17 mouse cellular contexts compared by ENCODE assay signal in genomic region chr12:7420276-7420675, GRCm38 (mm10).
DNase-seq lines count a peak whose midpoint lies in the region; ATAC-seq and TF ChIP-seq lines count a peak whose summit lies in the region.
"Had no signal": no experiment of that assay in that cellular context is flagged by ENCODE, and none has a peak within 500 bp of the region (broad histone marks: within the 10 kb centered on the region; RNA-seq: fewer than 3 reads in every experiment).

No protein-coding gene starts in this region.

- H3K27ac ChIP-seq in forebrain, embryonic 11.5 days (ENCODE audit: low read depth, low read length): no peak overlapping the region
- no peak overlapping the region for H3K27ac ChIP-seq in forebrain, embryonic 14.5 days (ENCODE audit: low read depth, low read length)
- no peak overlapping the region for H3K27ac ChIP-seq in liver, postnatal 0 days (ENCODE audit: low read depth)
- H3K27ac ChIP-seq: gastrocnemius, adult 2 months; neural tube, embryonic 13.5 days had no signal

- no peak for TF ChIP-seq EP300 in liver, postnatal 0 days (IDR thresholded peaks at IDR 0.05; ENCODE audit: low read depth)

- no peak for ATAC-seq in forebrain, embryonic 11.5 days (replicated peaks; ENCODE audit: low FRiP score)
- ATAC-seq in forebrain, embryonic 14.5 days: no peak
- ATAC-seq in liver, postnatal 0 days: no peak
- ATAC-seq: Patski had no signal

- H3K36me3 ChIP-seq in forebrain, embryonic 11.5 days (ENCODE audit: control insufficient read depth, insufficient read depth, low read length): no peaks in the 10 kb centered on the region
- no peaks in the 10 kb centered on the region for H3K36me3 ChIP-seq in forebrain, embryonic 14.5 days (ENCODE audit: control insufficient read depth, insufficient read depth, low read length)
- H3K36me3 ChIP-seq in liver, postnatal 0 days (replicated peaks; ENCODE audit: insufficient read depth, low read length): no peaks in the 10 kb centered on the region
- H3K36me3 ChIP-seq: neural tube, embryonic 13.5 days had no signal

- H3K4me2 ChIP-seq in forebrain, embryonic 11.5 days (ENCODE audit: low read depth, low read length, severe bottlenecking): no peak overlapping the region
- no peak overlapping the region for H3K4me2 ChIP-seq in forebrain, embryonic 14.5 days (ENCODE audit: low read length)
- H3K4me2 ChIP-seq in liver, postnatal 0 days (ENCODE audit: low read depth, low read length): no peak overlapping the region
- H3K4me2 ChIP-seq: midbrain, embryonic 11.5 days; neural tube, embryonic 13.5 days had no signal

- 17% methylated on average over 1 of the region's 2 CpGs for WGBS in forebrain, embryonic 11.5 days
- WGBS in forebrain, embryonic 14.5 days: 17% methylated on average over 1 of the region's 2 CpGs
- 6% methylated on average over 1 of the region's 2 CpGs for WGBS in liver, postnatal 0 days (ENCODE audit: insufficient replicate concordance)

- no peak overlapping the region for H3K4me3 ChIP-seq in forebrain, embryonic 11.5 days (ENCODE audit: low read depth, low read length)
- H3K4me3 ChIP-seq in forebrain, embryonic 14.5 days (ENCODE audit: low read depth, low read length): no peak overlapping the region
- H3K4me3 ChIP-seq in liver, postnatal 0 days (ENCODE audit: low read depth, low read length): no peak overlapping the region
- H3K4me3 ChIP-seq: gastrocnemius, adult 2 months; neural tube, embryonic 13.5 days had no signal

- no peaks in the 10 kb centered on the region for H3K4me1 ChIP-seq in forebrain, embryonic 11.5 days (replicated peaks; ENCODE audit: control insufficient read depth, insufficient read depth, low read length)
- no peaks in the 10 kb centered on the region for H3K4me1 ChIP-seq in forebrain, embryonic 14.5 days (ENCODE audit: control insufficient read depth, insufficient read depth, low read length)
- H3K4me1 ChIP-seq in liver, postnatal 0 days (ENCODE audit: insufficient read depth): no peaks in the 10 kb centered on the region
- H3K4me1 ChIP-seq: neural tube, embryonic 13.5 days had no signal

- H3K9ac ChIP-seq in forebrain, embryonic 11.5 days (ENCODE audit: low read length): no peak overlapping the region
- no peak overlapping the region for H3K9ac ChIP-seq in forebrain, embryonic 14.5 days (ENCODE audit: low read length)
- H3K9ac ChIP-seq in liver, postnatal 0 days (replicated peaks): no peak overlapping the region
- H3K9ac ChIP-seq: neural tube, embryonic 13.5 days had no signal

- H3K9me3 ChIP-seq in forebrain, embryonic 11.5 days (ENCODE audit: control insufficient read depth, low read length): no peaks in the 10 kb centered on the region
- no peaks in the 10 kb centered on the region for H3K9me3 ChIP-seq in forebrain, embryonic 14.5 days (replicated peaks; ENCODE audit: control insufficient read depth, low read length)
- no peaks in the 10 kb centered on the region for H3K9me3 ChIP-seq in liver, postnatal 0 days (ENCODE audit: low read length)
- H3K9me3 ChIP-seq: neural tube, embryonic 13.5 days had no signal

- DNase-seq in forebrain, embryonic 11.5 days (ENCODE audit: low spot score): peak; percentile 51
- DNase-seq in forebrain, embryonic 14.5 days (ENCODE audit: low spot score): no peak
- peak; percentile 17 for DNase-seq in lung, postnatal 10 days
- DNase-seq in lung, postnatal 36 days: no peak
- DNase-seq in embryo, embryonic 11.5 days (ENCODE audit: low read depth, low spot score): peak; percentile 22
- DNase-seq in retina, embryonic 14.5 days (ENCODE audit: low spot score): peak; percentile 61
- DNase-seq in urinary bladder, postnatal 36 days (ENCODE audit: low spot score in 2 of 2): no peak
- DNase-seq in liver, postnatal 0 days: no peak
- DNase-seq: gastrocnemius, adult 2 months; kidney, adult 11 months; layer of hippocampus, adult 9-11 months; left cerebral cortex, postnatal 4 days; lung, adult 2 months; right cerebral cortex, adult 18-20 months had no signal

- TF ChIP-seq CTCF in liver, postnatal 0 days (IDR thresholded peaks at IDR 0.05; ENCODE audit: low read depth): no peak

- H3K27me3 ChIP-seq in forebrain, embryonic 11.5 days (ENCODE audit: control insufficient read depth, insufficient read depth, low read length): no peaks in the 10 kb centered on the region
- no peaks in the 10 kb centered on the region for H3K27me3 ChIP-seq in forebrain, embryonic 14.5 days (replicated peaks; ENCODE audit: control insufficient read depth, insufficient read depth, low read length)
- H3K27me3 ChIP-seq in liver, postnatal 0 days (ENCODE audit: insufficient read depth, low read length): no peaks in the 10 kb centered on the region
- H3K27me3 ChIP-seq: neural tube, embryonic 13.5 days had no signal

Comparison
In these comparisons a context has a peak if more than half of its experiments do, and no peak if none do; other contexts are left out.
1. DNase-seq: peak in forebrain, embryonic 11.5 days (single experiment), lung, postnatal 10 days (single experiment), embryo, embryonic 11.5 days (single experiment) and retina, embryonic 14.5 days (single experiment); none in forebrain, embryonic 14.5 days (single experiment), lung, postnatal 36 days (single experiment), urinary bladder, postnatal 36 days (0 of 2) and liver, postnatal 0 days (single experiment).